Mouse (Mus musculus) inflammation-experienced regulatory T-cells, adult 6 months (primary cell): ENCODE results near the gene Abhd11. TPM values are rescaled to one million over a fixed set of nuclear protein-coding genes. Genes with fewer than 3 reads are reported as not detected.
"Not testable (repeated sequence)": the region's sequence is repeated elsewhere in the genome, so short reads cannot be mapped to it uniquely, and the experiment has no call there.

Experiments used
- ATAC-seq: one replicate; pipeline ENCODE4 v1.8.0; 2017
- polyA plus RNA-seq, 3 experiments: library from polyadenylated mRNA; unstranded; fragments of 100-300 nt; shearing (Covaris generic); gene quantifications; one replicate each; pipeline ENCODE4 v1.2.1; 2017

The Abhd11 gene
- polyA plus RNA-seq = 10 to 100 TPM; 26.7 to 80.0 (median 60.4) TPM

DNA sequence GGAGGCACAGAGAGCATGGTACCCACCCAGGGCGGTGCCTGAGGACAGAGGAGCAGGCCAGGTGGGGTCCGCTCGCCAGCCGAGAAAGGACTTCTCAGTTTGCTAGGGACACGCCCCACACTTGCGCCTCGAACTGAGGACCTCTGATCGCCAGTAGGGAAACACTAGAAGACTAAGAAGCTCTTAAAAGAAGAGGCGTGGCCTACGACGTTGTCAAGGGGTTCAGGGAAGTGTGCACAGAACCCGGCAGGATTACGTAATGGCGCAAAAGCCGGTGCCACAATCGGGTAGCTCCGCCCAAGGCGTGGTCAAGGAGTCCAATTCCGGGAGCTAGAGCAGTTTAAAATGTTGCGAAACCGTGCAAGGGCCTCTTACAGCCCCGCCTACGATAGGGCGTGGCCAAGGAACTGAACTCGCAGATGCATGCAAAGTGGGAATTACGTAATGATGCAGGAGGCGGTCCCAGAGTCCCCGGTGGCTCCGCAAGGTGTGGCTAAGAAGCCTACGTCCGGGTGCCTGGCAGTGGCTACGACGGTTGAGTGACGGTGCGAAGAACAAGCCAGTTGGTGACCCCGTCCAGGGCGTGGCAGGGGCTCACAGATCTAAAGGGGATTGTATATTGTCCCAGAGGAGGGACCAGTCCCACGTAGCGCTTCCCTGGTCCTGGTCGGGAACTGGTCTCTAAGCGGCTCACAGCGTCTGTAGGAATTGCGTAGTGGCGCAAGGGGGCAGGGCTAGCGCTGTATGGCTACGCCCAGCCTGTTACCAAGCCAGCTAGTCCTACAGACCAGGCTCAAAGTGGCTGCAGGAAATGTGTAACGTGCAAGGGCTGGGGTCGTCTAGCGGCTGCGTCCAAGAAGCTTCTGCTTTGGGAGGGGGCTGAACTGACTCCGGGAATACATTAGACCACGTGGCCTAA is at the start of gene Abhd11:
Gene Abhd11 (plus strand): TSS at position 482 of the 919 bp plus-strand sequence.
- ATAC-seq = peak; percentile 83

DNA sequence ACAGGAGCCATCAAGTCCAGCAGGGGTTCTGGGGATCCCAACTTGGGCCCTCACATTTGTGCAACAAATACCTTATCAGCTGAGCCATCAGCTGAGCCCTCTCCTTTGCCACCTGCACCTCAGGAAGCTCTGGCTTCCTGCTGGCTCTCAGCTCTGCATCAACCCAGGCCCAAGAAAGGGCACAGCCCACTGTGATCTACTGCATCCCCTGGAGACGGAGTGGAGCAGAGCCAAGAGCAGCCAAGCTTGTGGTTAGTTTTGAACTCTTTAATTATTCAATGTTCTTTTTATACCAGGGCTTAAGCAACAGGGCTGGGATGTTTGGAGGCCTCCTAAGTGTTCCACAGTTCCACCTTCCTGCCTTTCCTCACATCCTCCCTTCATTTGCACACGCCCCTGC is 48.5 kb upstream of the Abhd11 start:
- ATAC-seq = no peak

DNA sequence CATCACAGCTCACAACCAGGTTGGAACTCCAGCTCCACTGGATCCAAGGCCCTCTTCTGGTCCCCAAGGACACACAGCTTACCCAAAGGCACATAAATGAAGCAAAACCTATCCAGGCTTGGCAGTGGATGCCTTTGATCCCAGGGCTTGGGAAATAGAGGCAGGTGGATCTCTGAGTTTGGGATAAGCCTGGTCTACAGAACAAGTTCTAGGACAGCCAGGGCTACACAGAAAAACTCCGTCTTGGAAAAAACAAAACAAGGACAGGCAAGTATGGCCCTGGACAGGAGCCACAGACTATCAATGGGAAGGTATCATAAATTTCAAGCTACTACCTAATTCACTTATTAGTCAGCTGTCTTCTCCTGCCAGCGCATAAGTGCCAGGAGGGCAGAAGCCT is 47.4 kb upstream of the Abhd11 start:
- no peak for ATAC-seq

DNA sequence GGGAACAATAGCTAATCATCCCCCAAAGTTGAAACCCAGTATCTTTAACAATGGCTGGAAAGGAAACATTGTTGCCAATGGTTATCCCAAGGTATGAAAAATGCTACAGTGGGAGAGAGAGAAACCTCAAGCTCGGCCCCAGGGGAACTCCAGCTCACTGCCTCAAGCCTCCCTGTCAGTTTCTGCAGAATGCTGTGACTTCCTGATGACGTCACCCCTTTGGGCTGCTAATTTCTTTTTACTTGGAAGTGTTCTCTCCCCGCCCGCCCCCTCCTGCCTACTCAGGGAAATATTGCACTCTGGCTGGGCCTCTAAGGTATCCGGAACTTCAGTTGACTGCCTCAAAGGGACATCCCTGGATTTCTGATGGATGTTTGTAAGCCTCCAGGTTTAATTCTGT is 45.4 kb upstream of the Abhd11 start:
- ATAC-seq = no peak

DNA sequence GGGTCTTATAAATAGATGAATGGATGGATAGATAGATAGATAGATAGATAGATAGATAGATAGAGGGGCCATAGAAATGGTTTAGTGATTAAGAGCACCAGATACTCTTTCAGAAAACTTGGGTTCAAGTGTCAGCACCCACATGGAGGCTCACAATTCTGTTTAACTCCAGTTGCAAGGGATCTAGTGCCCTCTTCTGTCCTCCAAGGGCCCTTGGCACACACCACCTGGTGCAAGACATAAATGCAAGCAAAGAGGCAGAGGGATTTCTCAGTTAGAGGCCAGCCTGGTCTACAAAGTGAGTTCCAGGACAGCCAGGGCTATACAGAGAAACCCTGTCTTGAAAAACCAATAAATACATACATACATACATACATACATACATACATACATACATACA is 44.3 kb upstream of the Abhd11 start:
- ATAC-seq = not testable (repeated sequence)

DNA sequence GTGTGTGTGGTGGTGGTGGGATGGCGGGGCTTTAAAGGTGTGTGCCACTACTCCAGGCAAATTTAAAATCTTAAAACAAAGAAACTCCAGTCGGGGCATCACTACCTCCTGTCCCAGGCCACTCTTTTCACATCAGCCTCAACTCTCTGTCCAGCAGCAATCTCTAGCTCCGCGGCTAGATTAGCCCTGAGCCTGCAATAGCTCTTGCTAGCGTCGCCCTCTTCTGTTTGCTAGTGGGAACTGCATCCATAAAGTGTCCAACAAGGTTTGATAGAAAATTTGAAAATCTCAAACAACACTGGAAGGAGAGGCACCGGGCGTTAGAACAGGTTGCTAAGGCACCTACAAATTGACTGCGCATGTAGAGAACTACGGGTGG is 43.5 kb upstream of the Abhd11 start:
- ATAC-seq = peak; percentile 41

DNA sequence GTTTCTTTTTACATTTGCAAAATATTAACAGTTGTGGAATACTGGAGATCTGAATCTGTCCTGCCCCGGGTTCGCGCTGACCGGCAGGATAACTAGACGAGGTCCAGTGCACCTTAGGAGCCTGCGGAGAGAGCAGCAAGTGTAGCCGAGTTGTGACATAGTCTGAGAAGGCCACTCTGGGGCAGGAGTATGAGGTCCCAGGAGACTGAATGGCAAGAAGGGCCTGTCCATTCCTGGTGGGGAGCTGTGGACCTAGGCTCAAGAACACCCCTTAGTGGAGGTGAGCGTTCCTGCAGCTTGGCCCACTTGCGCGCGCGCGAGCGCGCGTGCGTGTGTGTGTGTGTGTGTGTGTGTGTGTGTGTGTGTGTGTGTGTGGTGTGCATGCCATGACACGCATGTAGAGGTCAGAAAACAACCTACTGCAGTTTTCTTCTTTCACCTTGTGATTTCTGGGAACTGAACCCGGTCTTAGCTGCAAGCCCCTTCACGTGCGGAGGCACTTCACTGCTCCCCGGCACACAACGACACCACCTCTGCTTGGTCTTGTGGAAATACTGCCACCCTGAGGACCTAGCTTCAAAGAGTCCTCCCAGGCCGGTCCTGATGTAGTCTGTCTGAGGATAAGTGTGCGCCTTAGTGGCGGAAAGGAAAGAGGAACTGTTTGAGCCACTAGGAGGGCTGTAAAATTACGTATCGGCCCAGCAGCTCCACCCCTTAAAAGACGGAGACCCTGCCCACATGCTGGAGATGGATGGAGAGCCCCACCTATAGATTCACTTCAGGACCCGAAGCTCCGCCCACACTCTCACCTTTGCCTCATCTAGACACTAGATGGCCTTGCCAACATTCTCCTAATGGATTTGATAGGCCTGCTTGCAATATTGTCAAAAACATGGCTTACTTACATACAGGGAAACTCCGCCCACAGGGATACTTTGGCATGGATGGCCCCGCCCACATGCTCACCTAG is 42.8 kb upstream of the Abhd11 start:
- peak; percentile 82 for ATAC-seq

DNA sequence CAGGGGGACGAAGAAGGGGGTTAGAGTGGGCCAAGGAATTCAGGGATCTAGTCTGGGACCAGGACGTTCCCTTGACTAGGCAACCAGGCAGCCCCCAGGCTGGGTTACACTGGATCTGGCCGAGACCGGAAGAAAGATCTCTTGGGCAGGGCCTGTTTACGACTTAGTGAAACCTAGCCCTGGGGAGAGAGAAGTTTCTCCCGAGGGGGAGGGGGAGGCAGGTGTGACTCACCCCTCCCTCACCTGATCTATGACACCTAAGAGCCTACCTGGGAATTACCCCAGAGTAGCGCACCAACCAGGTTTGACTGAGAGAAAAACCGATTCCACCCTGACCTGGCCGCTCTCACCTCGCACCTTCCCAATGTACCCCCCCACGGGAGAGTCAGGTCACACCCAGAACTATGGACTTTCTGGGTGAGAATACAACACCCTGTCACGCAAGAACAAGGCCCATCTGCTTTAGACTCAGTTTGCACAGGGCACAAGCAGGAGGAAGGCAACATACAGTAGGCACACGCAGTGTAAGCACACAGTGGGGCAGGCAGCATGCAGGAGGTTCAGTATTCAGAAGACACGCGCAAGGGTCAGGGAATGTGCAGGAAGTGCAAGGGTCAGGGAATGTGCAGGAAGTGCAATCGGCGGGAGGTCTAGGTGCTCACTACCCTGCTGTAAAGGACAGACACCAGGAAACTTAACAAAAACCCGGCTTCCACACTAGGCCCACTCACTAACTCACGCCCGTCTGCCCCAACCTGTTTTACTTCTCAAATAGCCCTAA is 41.6 kb upstream of the Abhd11 start:
- no peak for ATAC-seq

DNA sequence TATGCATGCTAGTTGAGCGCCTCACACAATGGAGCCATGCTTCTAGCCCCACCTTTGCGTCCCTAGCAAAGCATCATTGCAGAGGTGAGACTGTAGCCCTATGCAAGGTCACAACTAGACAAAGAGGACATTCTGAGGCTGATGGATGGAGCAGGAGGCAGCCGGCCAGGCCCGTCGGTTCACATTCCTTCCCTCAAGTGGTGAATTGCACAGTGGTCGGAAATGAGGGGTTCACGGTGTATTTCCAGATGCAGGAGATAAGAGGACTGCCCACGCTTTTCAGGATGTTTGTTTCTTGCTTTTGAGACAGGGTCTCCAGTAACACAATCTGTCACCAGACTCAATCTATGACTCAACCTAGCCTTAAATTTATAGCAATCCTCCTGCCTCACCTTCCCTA is 38.3 kb upstream of the Abhd11 start:
- no peak for ATAC-seq

DNA sequence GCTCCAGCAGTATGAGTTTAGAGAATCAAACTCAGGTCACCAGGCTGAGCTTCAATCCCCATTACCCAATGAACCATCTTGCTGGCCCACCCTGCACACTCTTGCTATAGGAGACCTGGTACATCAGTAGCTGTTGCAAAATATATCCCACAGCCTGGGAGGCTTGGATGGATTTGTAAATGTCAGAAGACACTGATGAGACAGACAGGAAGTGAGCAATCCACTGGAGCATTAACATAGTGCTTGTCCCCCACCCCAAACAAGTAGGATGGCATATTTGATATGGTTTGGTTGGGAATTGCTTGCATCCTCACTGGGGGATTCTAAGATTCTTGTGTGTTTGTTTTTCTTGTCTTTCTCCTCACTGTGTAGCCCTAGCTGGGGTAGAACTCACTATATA is 35.9 kb upstream of the Abhd11 start:
- ATAC-seq = no peak

DNA sequence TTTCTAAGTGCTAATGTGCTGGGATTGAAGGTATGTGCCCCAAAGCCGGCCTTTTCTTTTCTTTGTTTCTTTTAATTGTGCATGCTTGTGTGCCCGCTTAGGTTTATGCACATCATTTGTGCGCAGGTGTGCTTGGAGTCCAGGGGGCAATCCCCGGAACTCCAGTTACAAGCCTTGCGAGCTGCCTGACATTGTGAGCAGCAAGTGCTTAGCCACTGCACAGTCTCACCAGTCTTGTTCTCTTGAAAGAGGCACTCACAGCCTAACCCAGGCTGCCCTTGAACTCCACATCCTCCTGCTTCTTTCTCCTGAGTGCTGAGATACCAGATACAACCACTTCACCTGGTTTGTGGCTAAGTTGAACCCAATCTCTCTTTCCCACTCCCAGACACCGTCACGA is 35.4 kb upstream of the Abhd11 start:
- ATAC-seq = no peak

DNA sequence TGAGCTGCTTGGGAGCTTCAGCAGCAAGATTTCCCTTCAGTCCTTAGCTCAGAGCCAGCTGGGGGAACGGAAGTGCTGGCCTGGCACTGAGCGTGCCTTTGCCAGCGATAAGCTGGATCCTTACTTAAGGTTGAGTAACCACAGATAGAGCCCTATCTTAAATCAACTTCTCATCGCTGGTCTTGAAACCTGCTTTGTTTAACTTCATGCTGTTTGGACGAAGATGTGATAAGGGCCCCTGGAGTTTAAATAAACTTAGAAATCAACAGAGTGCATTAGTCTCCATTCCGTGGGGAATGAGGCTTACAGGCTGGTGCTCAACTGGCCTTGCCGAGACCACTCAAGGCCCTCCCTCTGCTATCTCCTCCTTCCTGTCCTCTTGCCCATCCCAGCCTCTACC is 34.7 kb upstream of the Abhd11 start:
- ATAC-seq = no peak

DNA sequence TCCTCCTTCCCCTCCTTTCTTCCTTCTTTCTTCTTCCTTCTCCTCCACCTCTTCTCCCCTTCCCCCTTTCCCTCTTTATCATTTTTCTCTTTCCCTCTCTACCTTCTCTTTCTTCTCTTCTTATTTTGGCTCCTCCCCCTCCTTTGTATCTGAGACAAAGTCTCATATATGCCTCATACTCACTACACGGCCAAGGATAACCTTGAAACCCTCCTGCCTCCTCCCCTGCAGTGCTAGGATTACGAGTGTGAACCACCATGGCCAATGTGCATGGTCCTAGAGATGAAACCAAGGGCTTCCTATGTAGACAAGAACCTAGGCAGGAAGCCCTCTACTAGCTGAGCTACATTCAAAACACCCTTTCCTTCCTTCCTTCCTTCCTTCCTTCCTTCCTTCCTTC is 34.0 kb upstream of the Abhd11 start:
- ATAC-seq = no peak

DNA sequence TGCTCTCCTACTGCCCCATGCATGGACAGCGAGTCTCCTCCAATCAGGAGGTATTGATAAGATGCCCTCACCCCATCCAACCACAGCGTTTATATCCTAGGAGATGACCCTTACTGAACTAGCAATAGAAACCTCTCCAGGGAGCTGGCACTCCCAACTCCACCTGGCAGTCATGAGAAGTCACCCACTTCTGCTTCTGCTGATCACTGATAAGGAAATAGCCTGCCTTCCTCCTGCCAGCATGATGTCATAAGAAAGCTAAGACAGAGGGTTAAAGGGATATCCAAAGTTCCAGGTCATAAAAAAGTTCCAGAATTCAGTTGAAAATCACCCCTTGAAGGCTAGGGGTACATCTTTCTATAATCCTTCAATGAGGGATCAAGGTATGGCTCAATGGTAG is 32.8 kb upstream of the Abhd11 start:
- no peak for ATAC-seq

DNA sequence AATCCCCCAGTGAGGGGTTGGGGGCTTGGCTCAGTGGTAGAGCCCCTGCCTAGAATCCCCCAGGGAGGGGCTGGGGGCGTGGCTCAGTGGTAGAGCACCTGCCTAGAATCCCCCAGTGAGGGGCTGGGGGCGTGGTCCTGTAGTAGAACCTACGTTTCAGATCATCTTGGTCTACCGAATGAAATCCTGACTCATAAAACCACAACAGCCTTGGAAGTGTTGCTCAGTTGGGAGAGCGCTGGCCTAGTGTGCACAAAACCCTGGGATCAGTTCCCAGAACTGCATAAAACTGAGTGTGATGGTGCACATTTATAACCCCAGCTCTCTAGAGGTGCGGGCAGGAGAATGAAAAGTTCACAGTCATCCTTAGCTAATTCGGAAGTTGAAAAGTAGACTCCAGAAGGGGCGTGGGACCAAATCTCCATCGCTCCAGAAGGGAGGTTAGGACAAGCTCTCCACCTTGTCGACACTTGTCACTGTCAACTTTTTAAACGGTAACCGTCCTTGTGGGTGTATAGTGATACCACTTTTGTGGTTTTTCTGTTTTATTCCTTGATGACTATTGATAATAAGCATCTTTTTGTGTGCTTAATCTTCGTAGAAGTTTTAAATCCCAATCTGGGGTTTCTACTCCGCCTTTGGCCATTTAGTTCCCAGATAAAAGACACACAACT is 32.2 kb upstream of the Abhd11 start:
- no peak for ATAC-seq

DNA sequence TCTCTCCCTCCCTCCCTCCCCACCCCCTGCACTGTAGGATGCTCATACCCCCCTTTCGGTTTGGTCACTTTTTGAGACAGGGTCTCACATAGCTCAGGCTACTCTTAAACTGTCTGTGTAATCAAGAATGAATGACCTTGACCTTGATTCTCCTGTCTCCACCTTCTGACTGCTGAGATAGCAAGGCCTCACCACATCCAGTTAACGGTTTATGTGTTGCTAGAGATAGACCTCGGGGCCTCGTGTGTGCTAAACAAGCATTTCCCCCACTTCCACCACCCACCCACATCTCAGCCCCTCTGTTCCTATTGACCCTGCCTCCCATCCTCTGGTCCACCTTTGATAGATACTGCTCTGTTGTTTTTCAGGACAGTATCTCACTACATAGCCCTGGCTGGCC is 31.1 kb upstream of the Abhd11 start:
- ATAC-seq = no peak

DNA sequence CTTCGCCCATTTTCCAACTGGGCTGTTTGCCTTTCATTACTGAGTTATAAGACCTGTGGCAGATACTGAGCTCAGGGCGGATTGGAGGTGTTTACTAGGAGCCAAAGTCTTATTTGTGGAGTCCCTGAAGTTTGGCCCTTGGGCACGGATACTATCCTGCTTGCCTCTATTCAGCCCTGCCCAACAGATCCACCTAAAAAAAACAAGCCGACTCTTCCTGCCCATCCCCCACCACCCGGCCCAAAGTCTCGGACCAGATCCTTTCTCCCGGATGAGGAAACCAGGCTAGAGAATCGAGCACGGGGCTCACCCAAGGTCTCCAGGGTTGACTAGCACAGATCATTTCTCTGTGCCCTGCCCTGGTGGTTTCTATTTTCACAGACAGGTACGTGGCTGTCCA is 27.8 kb upstream of the Abhd11 start:
- ATAC-seq = no peak

DNA sequence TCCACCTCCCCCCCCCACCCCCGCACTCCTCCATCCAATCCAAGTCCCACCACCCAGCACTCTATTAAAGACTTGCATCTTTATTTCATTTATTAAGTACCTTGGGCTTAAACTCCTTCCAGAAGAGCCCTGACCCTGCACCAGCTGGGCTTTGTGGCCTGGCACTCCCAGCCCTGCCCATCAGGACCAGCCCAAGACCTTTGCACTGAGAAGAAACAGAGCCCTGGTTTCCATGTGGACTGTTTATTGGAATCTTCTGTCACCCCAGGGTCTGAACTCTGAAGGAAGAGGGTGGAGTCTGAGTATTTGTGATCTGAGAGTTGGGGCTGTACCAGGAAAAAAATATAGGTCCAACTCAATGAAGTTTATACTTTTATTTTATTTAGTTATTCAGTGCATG is 25.8 kb upstream of the Abhd11 start:
- ATAC-seq = no peak

DNA sequence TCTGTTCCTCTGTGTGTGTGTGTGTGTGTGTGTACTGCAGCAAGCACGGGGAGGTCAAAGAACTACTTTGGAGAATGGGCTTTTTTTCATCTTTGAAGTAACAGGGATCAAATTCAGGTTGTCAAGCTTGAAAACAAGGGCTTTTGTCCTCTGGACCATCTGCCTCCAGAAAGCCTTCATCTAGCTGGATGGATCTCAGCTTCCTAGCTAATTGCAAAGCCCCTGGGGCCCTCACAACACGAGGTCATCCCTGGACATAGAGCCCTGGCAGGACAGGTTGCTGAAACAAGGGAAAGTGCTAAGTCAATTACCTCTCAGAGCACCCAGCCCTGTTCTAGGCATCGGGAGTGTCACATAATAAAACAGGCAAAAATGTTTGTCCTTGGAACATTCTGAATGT is 25.2 kb upstream of the Abhd11 start:
- no peak for ATAC-seq

DNA sequence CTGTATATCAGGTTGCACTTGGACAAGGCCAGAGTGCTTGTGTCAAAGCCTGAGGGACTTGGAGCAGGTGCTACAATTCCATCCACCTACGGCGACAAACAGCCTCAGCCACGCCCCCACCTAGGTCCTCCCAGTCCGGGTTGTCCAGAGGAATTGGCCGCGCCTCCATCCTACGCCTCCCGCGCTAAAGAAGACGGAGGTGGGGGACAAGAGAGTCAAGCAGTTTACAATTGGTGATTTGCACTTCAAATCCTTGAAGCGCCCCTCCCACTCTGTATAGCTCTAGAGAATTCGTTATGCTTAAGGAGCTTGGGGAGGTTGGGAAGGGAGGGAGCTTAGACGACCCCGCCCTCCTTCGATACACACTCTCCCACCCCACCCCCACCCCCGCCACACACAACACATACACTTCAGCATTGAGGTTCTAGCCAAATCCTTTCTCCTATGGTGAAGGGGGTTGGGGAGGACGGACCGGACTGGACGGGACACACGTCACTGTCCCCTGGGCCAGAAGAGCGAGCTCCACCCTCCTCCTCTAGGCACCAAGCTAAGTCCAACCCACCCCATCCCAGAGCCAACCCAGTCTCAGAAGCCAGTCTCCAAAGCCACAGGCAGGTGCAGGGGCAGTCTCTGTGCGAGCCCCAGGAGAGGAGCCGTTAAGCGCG is 23.2 kb upstream of the Abhd11 start, which contains the start of gene Cldn3:
Gene Cldn3 (plus strand): TSS at position 582 of the 665 bp plus-strand sequence.
- no peak for ATAC-seq
